Mouse (Mus musculus) heart, embryonic 11.5 days (tissue): ENCODE results near the gene Utp11. TPM values are rescaled to one million over a fixed set of nuclear protein-coding genes. Genes with fewer than 3 reads are reported as not detected.

Source experiments
- ATAC-seq: fragments of 200-750 bp; cut with Nextera tagmentation; replicated peaks from 2 replicates; pipeline ENCODE4 v1.8.0; 2017; ENCODE audit warnings: moderate library complexity; ENCODE audit not compliant: insufficient number of reproducible peaks, low FRiP score, low TSS enrichment
- H3K27ac ChIP-seq: fragments of 300-500 bp; sonication (generic); 2 replicates; pipeline ENCODE4 v1.5.1; 2014; ENCODE audit warnings: mild to moderate bottlenecking, low read depth, low read length
- H3K27me3 ChIP-seq: fragments of 300-500 bp; sonication (generic); 2 replicates; pipeline ENCODE4 v1.6.1; 2014; ENCODE audit warnings: mild to moderate bottlenecking, low read length, mixed read lengths; ENCODE audit not compliant: control insufficient read depth, insufficient read depth
- H3K36me3 ChIP-seq: fragments of 300-500 bp; sonication (generic); 2 replicates; pipeline ENCODE4 v1.6.1; 2014; ENCODE audit warnings: mild to moderate bottlenecking, low read length, moderate library complexity, mixed read lengths; ENCODE audit not compliant: control insufficient read depth, insufficient read depth
- H3K4me1 ChIP-seq: fragments of 300-500 bp; sonication (generic); 2 replicates; pipeline ENCODE4 v1.6.1; 2014; ENCODE audit warnings: low read length; ENCODE audit not compliant: control insufficient read depth, insufficient read depth
- H3K4me2 ChIP-seq: fragments of 300-500 bp; sonication (generic); 2 replicates; pipeline ENCODE4 v1.6.1; 2014; ENCODE audit warnings: mild to moderate bottlenecking, moderate library complexity
- H3K4me3 ChIP-seq: fragments of 300-500 bp; sonication (generic); 2 replicates; pipeline ENCODE4 v1.5.1; 2014; ENCODE audit warnings: low read depth, low read length
- H3K9ac ChIP-seq: fragments of 300-500 bp; sonication (generic); 2 replicates; pipeline ENCODE4 v1.6.1; 2014; ENCODE audit warnings: mild to moderate bottlenecking, low read depth, low read length, moderate library complexity
- H3K9me3 ChIP-seq: fragments of 300-500 bp; sonication (generic); replicated peaks from 2 replicates; pipeline ENCODE4 v1.6.1; 2016; ENCODE audit warnings: low read length; ENCODE audit not compliant: control insufficient read depth
- WGBS: fragments of 180-500 bp; shearing (Covaris S2); extraction: QIAGEN DNeasy Blood & Tissue Kit; methylation state at CpG from one replicate; pipeline ENCODE4 v1.1.7; 2014; ENCODE audit not compliant: insufficient replicate concordance; 5-methylcytosine and 5-hydroxymethylcytosine counted together
- polyA plus RNA-seq: library from polyadenylated mRNA; unstranded; fragments of >200 nt; fragmentation: Nextera tagmentation; extraction: Ambion mirVana; gene quantifications from 2 replicates; pipeline ENCODE4 v1.2.1, GENCODE M21; 2014

Gene Utp11
- polyA plus RNA-seq, 1 experiment from 2014 or later = 60.7 TPM

- Histone ChIP-seq H3K27me3 (peaks cover 6% of the 10 kb centered on the region), H3K27ac (peak within 1 kb of the TSS; percentile 62), H3K9me3 (no peaks in the 10 kb centered on the region), H3K4me1 (peaks cover 35% of the 10 kb centered on the region), H3K9ac (peak within 1 kb of the TSS; percentile 86), H3K4me3 (peak within 1 kb of the TSS; percentile 90), H3K36me3 (no peaks in the 10 kb centered on the region), H3K4me2 (peak within 1 kb of the TSS; percentile 94)
- peak; percentile 67 for ATAC-seq
- under 1% methylated on average over 51 of the region's 59 CpGs for WGBS
Measured at GRCm38 (mm10) chr4:124700248-124700971, 7.0 kb upstream of the Utp11 start, which contains the start of gene Fhl3. TSS of gene Fhl3 (plus strand) at chr4:124700701.

GRCm38 (mm10) chr4:124699791-124700190 lies 6.4 kb upstream of the Utp11 start:
- H3K9me3 ChIP-seq = no peaks in the 10 kb centered on the region
- 13% methylated on average over 6 of the region's 6 CpGs for WGBS
- H3K36me3 ChIP-seq = no peaks in the 10 kb centered on the region
- peak overlapping the region; percentile 90 for H3K4me3 ChIP-seq
- peak overlapping the region; percentile 94 for H3K4me2 ChIP-seq
- H3K9ac ChIP-seq = peak overlapping the region; percentile 86
- H3K27ac ChIP-seq = no peak overlapping the region
- ATAC-seq = no peak
- peaks cover 10% of the 10 kb centered on the region for H3K27me3 ChIP-seq
- H3K4me1 ChIP-seq = peaks cover 29% of the 10 kb centered on the region

GRCm38 (mm10) chr4:124695786-124696516 lies 2.6 kb upstream of the Utp11 start:
- H3K27ac ChIP-seq = no peak overlapping the region
- H3K27me3 ChIP-seq = peaks cover 10% of the 10 kb centered on the region
- no peak for ATAC-seq
- H3K4me2 ChIP-seq = peak overlapping the region; percentile 31
- no peaks in the 10 kb centered on the region for H3K36me3 ChIP-seq
- no peak overlapping the region for H3K4me3 ChIP-seq
- H3K9ac ChIP-seq = no peak overlapping the region
- H3K4me1 ChIP-seq = peaks cover 9% of the 10 kb centered on the region
- WGBS = 15% methylated on average over 18 of the region's 18 CpGs
- no peaks in the 10 kb centered on the region for H3K9me3 ChIP-seq

- no peak overlapping the region for H3K4me2 ChIP-seq
- H3K4me3 ChIP-seq = no peak overlapping the region
- no peaks in the 10 kb centered on the region for H3K36me3 ChIP-seq
- H3K27me3 ChIP-seq = peaks cover 10% of the 10 kb centered on the region
- no peak overlapping the region for H3K27ac ChIP-seq
- ATAC-seq = no peak
- H3K9me3 ChIP-seq = no peaks in the 10 kb centered on the region
- H3K4me1 ChIP-seq = peaks cover 6% of the 10 kb centered on the region
- H3K9ac ChIP-seq = no peak overlapping the region
- 79% methylated on average over 2 of the region's 2 CpGs for WGBS
Measured at GRCm38 (mm10) chr4:124694572-124694971, 1.2 kb upstream of the Utp11 start.

GRCm38 (mm10) chr4:124692416-124692861 lies 961 bp downstream of the Utp11 start:
- Histone ChIP-seq H3K4me3 (peak overlapping the region; percentile 76), H3K4me1 (peaks cover 6% of the 10 kb centered on the region; the same call in 1 of the 2 replicates), H3K36me3 (no peaks in the 10 kb centered on the region), H3K27me3 (peaks cover 10% of the 10 kb centered on the region), H3K9ac (peak overlapping the region; percentile 85), H3K27ac (no peak overlapping the region), H3K9me3 (no peaks in the 10 kb centered on the region), H3K4me2 (peak overlapping the region; percentile 69)
- no peak for ATAC-seq
- 61% methylated on average over 3 of the region's 3 CpGs for WGBS

- Histone ChIP-seq H3K36me3 (no peaks in the 10 kb centered on the region), H3K9me3 (no peaks in the 10 kb centered on the region), H3K4me1 (peaks cover 6% of the 10 kb centered on the region; the same call in 1 of the 2 replicates), H3K27ac (peak overlapping the region; percentile 11; the same call in 1 of the 2 replicates), H3K4me3 (no peak overlapping the region), H3K4me2 (peak overlapping the region; percentile 69), H3K9ac (no peak overlapping the region), H3K27me3 (peaks cover 10% of the 10 kb centered on the region)
- no peak for ATAC-seq
- 74% methylated on average over 8 of the region's 8 CpGs for WGBS
Measured at GRCm38 (mm10) chr4:124691455-124691854, 1.9 kb downstream of the Utp11 start.

GRCm38 (mm10) chr4:124685897-124686402 lies 7.5 kb downstream of the Utp11 start:
- H3K36me3 ChIP-seq = peaks cover 15% of the 10 kb centered on the region
- H3K27ac ChIP-seq = peak overlapping the region; percentile 55
- H3K9me3 ChIP-seq = no peaks in the 10 kb centered on the region
- 79% methylated on average over 8 of the region's 8 CpGs for WGBS
- no peak for ATAC-seq
- H3K27me3 ChIP-seq = no peaks in the 10 kb centered on the region
- no peak overlapping the region for H3K4me3 ChIP-seq
- no peak overlapping the region for H3K4me2 ChIP-seq
- peaks cover 5% of the 10 kb centered on the region for H3K4me1 ChIP-seq
- no peak overlapping the region for H3K9ac ChIP-seq

- Histone ChIP-seq H3K36me3 (peaks cover 19% of the 10 kb centered on the region), H3K4me3 (no peak overlapping the region), H3K4me1 (peaks cover 3% of the 10 kb centered on the region; the same call in 1 of the 2 replicates), H3K27ac (no peak overlapping the region), H3K9me3 (no peaks in the 10 kb centered on the region), H3K27me3 (no peaks in the 10 kb centered on the region), H3K9ac (no peak overlapping the region), H3K4me2 (no peak overlapping the region)
- WGBS = 67% methylated on average over 8 of the region's 8 CpGs
- no peak for ATAC-seq
Measured at GRCm38 (mm10) chr4:124685453-124685852, 7.9 kb downstream of the Utp11 start.
